Mouse (Mus musculus) stomach, embryonic 14.5 days (tissue): ENCODE data around the gene Dnah7b. TPM values are rescaled to one million over a fixed set of nuclear protein-coding genes. Genes with fewer than 3 reads are reported as not detected.
"Not testable (repeated sequence)": the region's sequence is repeated elsewhere in the genome, so short reads cannot be mapped to it uniquely, and the experiment has no call there.

ENCODE experiments used
- ATAC-seq: fragments of 200-750 bp; cut with Nextera tagmentation; 2 replicates; pipeline ENCODE4 v1.8.0; 2017; ENCODE audit warnings: low read depth, moderate TSS enrichment; ENCODE audit not compliant: insufficient number of reproducible peaks, insufficient read depth, low FRiP score
- H3K27ac ChIP-seq: fragments of 300-500 bp; sonication (generic); 2 replicates; pipeline ENCODE4 v1.5.1; 2014; ENCODE audit warnings: mild to moderate bottlenecking, low read length, moderate library complexity, mixed read lengths
- H3K27me3 ChIP-seq: fragments of 300-500 bp; sonication (generic); 2 replicates; pipeline ENCODE4 v1.6.1; 2014; ENCODE audit warnings: low read length, control low read depth, mixed read lengths; ENCODE audit not compliant: control insufficient read depth, insufficient read depth
- H3K36me3 ChIP-seq: fragments of 300-500 bp; sonication (generic); 2 replicates; pipeline ENCODE4 v1.6.1; 2014; ENCODE audit warnings: mild to moderate bottlenecking, control low read depth, low read length, moderate library complexity, mixed read lengths; ENCODE audit not compliant: control insufficient read depth, insufficient read depth
- H3K4me1 ChIP-seq: fragments of 300-500 bp; sonication (generic); 2 replicates; pipeline ENCODE4 v1.6.1; 2014; ENCODE audit warnings: low read length, control low read depth, mixed read lengths; ENCODE audit not compliant: control insufficient read depth, insufficient read depth
- H3K4me2 ChIP-seq: fragments of 300-500 bp; sonication (generic); replicated peaks from 2 replicates; pipeline ENCODE4 v1.6.1; 2014; ENCODE audit warnings: low read depth, low read length, control low read depth
- H3K4me3 ChIP-seq: fragments of 300-500 bp; sonication (generic); 2 replicates; pipeline ENCODE4 v1.5.1; 2014; ENCODE audit warnings: low read depth, low read length, control low read depth
- H3K9ac ChIP-seq: fragments of 300-500 bp; sonication (generic); replicated peaks from 2 replicates; pipeline ENCODE4 v1.6.1; 2014; ENCODE audit warnings: low read depth, mild to moderate bottlenecking, control low read depth, low read length, moderate library complexity, mixed read lengths
- H3K9me3 ChIP-seq: fragments of 300-500 bp; sonication (generic); 2 replicates; pipeline ENCODE4 v1.6.1; 2016; ENCODE audit warnings: low read depth, low read length, control low read depth; ENCODE audit not compliant: control insufficient read depth
- WGBS: fragments of 180-500 bp; shearing (Covaris S2); extraction: QIAGEN DNeasy Blood & Tissue Kit; methylation state at CpG from one replicate; pipeline ENCODE4 v1.1.7; 2014; 5-methylcytosine and 5-hydroxymethylcytosine counted together
- polyA plus RNA-seq: library from polyadenylated mRNA; unstranded; fragments of >200 nt; fragmentation: Nextera tagmentation; extraction: Ambion mirVana; gene quantifications from 2 replicates; pipeline ENCODE4 v1.2.1, GENCODE M21; 2014

Dnah7b gene
- polyA plus RNA-seq, 1 experiment from 2014 or later = 2.2 TPM

- H3K27me3 ChIP-seq, H3K4me2 ChIP-seq, H3K4me3 ChIP-seq, H3K4me1 ChIP-seq, ATAC-seq, H3K9ac ChIP-seq, H3K36me3 ChIP-seq, H3K27ac ChIP-seq, H3K9me3 ChIP-seq: not testable (repeated sequence)
- WGBS = 75% methylated on average over 3 of the region's 4 CpGs
These were observed 328.7 kb downstream of the Dnah7b start for GRCm38 (mm10) chr1:46394681-46395297.

- WGBS = 67% methylated on average over 6 of the region's 6 CpGs
- no peaks in the 10 kb centered on the region for H3K9me3 ChIP-seq
- no peak overlapping the region for H3K4me3 ChIP-seq
- no peak overlapping the region for H3K27ac ChIP-seq
- no peaks in the 10 kb centered on the region for H3K4me1 ChIP-seq
- ATAC-seq = no peak
- H3K9ac ChIP-seq = no peak overlapping the region
- H3K4me2 ChIP-seq = no peak overlapping the region
- no peaks in the 10 kb centered on the region for H3K36me3 ChIP-seq
- H3K27me3 ChIP-seq = no peaks in the 10 kb centered on the region
These were observed 342.4 kb downstream of the Dnah7b start for GRCm38 (mm10) chr1:46408324-46409115.

GRCm38 (mm10) chr1:46414798-46415197 is 348.7 kb downstream of the Dnah7b start:
- not testable (repeated sequence) for H3K4me2 ChIP-seq, H3K9me3 ChIP-seq, H3K36me3 ChIP-seq, ATAC-seq, H3K27me3 ChIP-seq, H3K4me1 ChIP-seq, H3K27ac ChIP-seq, H3K9ac ChIP-seq, H3K4me3 ChIP-seq
- 78% methylated on average over 7 of the region's 7 CpGs for WGBS

- not testable (repeated sequence) for H3K27ac ChIP-seq, H3K4me3 ChIP-seq, ATAC-seq, H3K9ac ChIP-seq, H3K36me3 ChIP-seq, H3K27me3 ChIP-seq, H3K9me3 ChIP-seq, H3K4me1 ChIP-seq, H3K4me2 ChIP-seq
- 23% methylated on average over 3 of the region's 3 CpGs for WGBS
These were observed 350.8 kb downstream of the Dnah7b start for GRCm38 (mm10) chr1:46416946-46417345.

GRCm38 (mm10) chr1:46418966-46419365 is 352.9 kb downstream of the Dnah7b start:
- not testable (repeated sequence) for H3K9ac ChIP-seq, H3K4me2 ChIP-seq, H3K36me3 ChIP-seq, H3K4me1 ChIP-seq, H3K27me3 ChIP-seq, H3K27ac ChIP-seq, ATAC-seq, H3K4me3 ChIP-seq, H3K9me3 ChIP-seq
- 41% methylated on average over 3 of the region's 4 CpGs for WGBS

Other genes with a start within 250 kb of the Dnah7b start
- gene Gm5269, start 176.0 kb upstream of the Dnah7b start, polyA plus RNA-seq = not detected in 2 replicates
- 74.0 and 83.9 TPM in 2 replicates for gene Slc40a1, start 139.8 kb upstream of the Dnah7b start, polyA plus RNA-seq